Mouse (Mus musculus) heart, adult 2 months (tissue): Measurements from ENCODE around the gene Nav3. TPM values are rescaled to one million over a fixed set of nuclear protein-coding genes. Genes with fewer than 3 reads are reported as not detected.

Experiments used
- DNase-seq, 2 experiments: peaks; one replicate each; pipeline ENCODE4 v3.0.0; 2021
- H3K27ac ChIP-seq: fragments of 200-600 bp; 2 replicates; pipeline ENCODE4 v1.8.1; 2022
- H3K27me3 ChIP-seq: fragments of 200-500 bp; 2 replicates; pipeline ENCODE4 v1.6.1; 2012; ENCODE audit warnings: mild to moderate bottlenecking, low read length, inconsistent platforms, mixed read lengths; ENCODE audit not compliant: control insufficient read depth, insufficient read depth
- H3K36me3 ChIP-seq: fragments of 200-500 bp; 2 replicates; pipeline ENCODE4 v1.6.1; 2012; ENCODE audit warnings: low read length, inconsistent platforms; ENCODE audit not compliant: control insufficient read depth, insufficient read depth
- H3K4me1 ChIP-seq: fragments of 200-500 bp; 2 replicates; pipeline ENCODE4 v1.6.1; 2011; ENCODE audit warnings: low read length; ENCODE audit not compliant: control insufficient read depth, insufficient read depth
- H3K4me3 ChIP-seq: fragments of 200-600 bp; 2 replicates; pipeline ENCODE4 v1.8.1; 2022
- H3K79me2 ChIP-seq: fragments of 200-500 bp; replicated peaks from 2 replicates; pipeline ENCODE4 v1.6.1; 2012; ENCODE audit warnings: mild to moderate bottlenecking, inconsistent platforms, low read length, moderate library complexity, mixed read lengths; ENCODE audit not compliant: control insufficient read depth, insufficient read depth
- H3K9ac ChIP-seq: fragments of 200-500 bp; 2 replicates; pipeline ENCODE4 v1.6.1; 2012; ENCODE audit warnings: low read depth, mild to moderate bottlenecking, control low read depth, inconsistent platforms, low read length, mixed read lengths
- CTCF ChIP-seq: fragments of 200-600 bp; IDR thresholded peaks from 2 replicates; pipeline ENCODE4 v1.8.1; 2022; ENCODE audit warnings: antibody characterized with exemption, mild to moderate bottlenecking, moderate library complexity
- EP300 ChIP-seq: fragments of 200-500 bp; IDR thresholded peaks from 2 replicates; pipeline ENCODE4 v1.6.1; 2011; ENCODE audit warnings: low read depth, low read length, control low read depth; ENCODE audit not compliant: insufficient read depth
- POLR2A ChIP-seq: fragments of 200-500 bp; IDR thresholded peaks from 2 replicates; pipeline ENCODE4 v1.6.1; 2011; ENCODE audit warnings: mild to moderate bottlenecking, low read depth, low read length, control low read depth; ENCODE audit not compliant: insufficient read depth
- WGBS: fragments of 180-500 bp; shearing (Covaris S2); methylation state at CpG from one replicate; pipeline ENCODE4 v1.1.7; 2018; 5-methylcytosine and 5-hydroxymethylcytosine counted together
- intact Hi-C: fragments of 180-260 bp; cut with DNase I; formaldehyde crosslinking; loops from one replicate; pipeline ENCODE4 v1.15.1; 2025
- polyA plus RNA-seq: library from polyadenylated mRNA; depleted of rRNA; stranded (reverse); fragments of >200 nt; gene quantifications from 2 replicates; pipeline ENCODE4 v1.2.3, GENCODE M21; 2012
- total RNA-seq, 2 experiments: library from RNA; stranded (reverse); gene quantifications; 2 replicates each; pipeline ENCODE4 v1.2.3; 2021

The Nav3 gene
- total and polyA plus RNA-seq, 3 experiments: 1.1 to 3.6 (median 2.0) TPM

DNA sequence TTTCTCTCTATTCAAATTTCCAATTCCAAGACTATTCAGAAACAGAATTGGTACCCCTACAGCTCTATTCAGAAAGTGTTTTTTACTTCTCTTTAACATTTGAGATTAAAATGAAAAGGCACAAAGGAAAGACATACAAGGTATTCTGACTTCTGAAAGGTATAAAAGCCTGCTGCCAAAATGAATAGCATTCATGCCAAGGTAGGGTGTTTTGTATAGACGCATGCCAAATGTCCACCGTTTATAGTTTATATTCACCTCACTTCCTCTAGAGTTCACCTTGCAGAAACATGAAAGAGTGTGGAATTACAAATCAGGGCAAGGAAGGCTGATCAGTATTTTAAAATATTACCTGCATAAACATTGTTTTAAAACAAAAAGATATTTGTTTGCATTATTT, 737.2 kb downstream of the Nav3 start:
- Histone ChIP-seq H3K4me3 (no peak overlapping the region), H3K4me1 (no peaks in the 10 kb centered on the region), H3K79me2 (no peaks in the 10 kb centered on the region), H3K36me3 (no peaks in the 10 kb centered on the region), H3K9ac (no peak overlapping the region), H3K27me3 (no peaks in the 10 kb centered on the region), H3K27ac (no peak overlapping the region)
- no peak for DNase-seq
- WGBS: 82% methylated on average over 2 of the region's 2 CpGs
- intact Hi-C loops: no loop called here
- TF ChIP-seq POLR2A (no peak), EP300 (no peak), CTCF (no peak)

DNA sequence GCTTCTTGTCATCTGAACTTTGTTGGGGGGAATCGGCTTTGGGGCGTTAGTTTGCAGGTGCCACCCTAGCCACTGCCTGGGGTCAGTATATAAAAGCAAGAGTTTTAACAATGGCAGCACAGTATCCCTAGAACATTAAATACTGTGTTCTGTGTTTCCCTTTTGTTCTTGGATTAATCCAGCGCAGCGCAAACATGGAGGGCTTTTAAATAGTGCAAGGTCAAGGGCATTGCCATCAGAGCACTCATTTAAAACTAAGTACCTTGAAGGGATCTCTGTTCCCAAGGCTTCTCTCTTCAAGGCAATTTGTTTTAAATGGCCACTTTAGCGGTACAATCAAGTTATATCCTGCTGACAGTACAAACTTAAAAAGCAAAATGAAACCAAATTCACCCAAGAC, 737.6 kb downstream of the Nav3 start:
- no peak overlapping the region for H3K4me3 ChIP-seq

DNA sequence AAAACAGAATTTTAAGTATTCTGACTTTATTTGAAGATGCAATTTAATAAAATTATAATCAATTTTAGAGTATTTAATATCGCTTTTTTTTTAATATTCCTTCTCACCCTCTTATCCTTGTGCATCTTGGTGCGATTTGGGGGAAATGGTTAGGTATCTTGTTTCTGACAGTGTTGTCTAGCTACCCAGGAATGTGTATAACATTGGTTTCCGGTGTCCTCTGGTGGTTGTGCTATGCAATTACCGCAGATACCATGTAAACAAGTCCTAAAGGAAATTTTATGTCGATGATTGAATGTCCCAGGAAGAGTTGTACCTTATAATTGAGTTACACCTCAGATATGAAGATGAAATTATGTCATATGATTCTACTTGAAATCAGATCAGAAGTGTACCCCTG, 743.0 kb downstream of the Nav3 start:
- H3K4me3 ChIP-seq: no peak overlapping the region
- no peak for DNase-seq
- no peaks in the 10 kb centered on the region for H3K79me2 ChIP-seq
- intact Hi-C loops: no loop called here
- H3K27me3 ChIP-seq: no peaks in the 10 kb centered on the region
- TF ChIP-seq POLR2A (no peak), EP300 (no peak), CTCF (peak; percentile 59)
- WGBS: 44% methylated on average over 5 of the region's 5 CpGs
- H3K9ac ChIP-seq: no peak overlapping the region
- no peak overlapping the region for H3K27ac ChIP-seq
- H3K4me1 ChIP-seq: no peaks in the 10 kb centered on the region
- H3K36me3 ChIP-seq: no peaks in the 10 kb centered on the region

More for the DNA sequence above, 737.6 kb downstream of the Nav3 start:
- H3K79me2 ChIP-seq: no peaks in the 10 kb centered on the region
- no peaks in the 10 kb centered on the region for H3K4me1 ChIP-seq
- WGBS: 90% methylated on average over 5 of the region's 5 CpGs
- no peaks in the 10 kb centered on the region for H3K27me3 ChIP-seq
- H3K36me3 ChIP-seq: no peaks in the 10 kb centered on the region
- intact Hi-C loops: no loop called here
- H3K9ac ChIP-seq: no peak overlapping the region
- no peak for DNase-seq
- TF ChIP-seq POLR2A (no peak), EP300 (no peak), CTCF (no peak)
- no peak overlapping the region for H3K27ac ChIP-seq

DNA sequence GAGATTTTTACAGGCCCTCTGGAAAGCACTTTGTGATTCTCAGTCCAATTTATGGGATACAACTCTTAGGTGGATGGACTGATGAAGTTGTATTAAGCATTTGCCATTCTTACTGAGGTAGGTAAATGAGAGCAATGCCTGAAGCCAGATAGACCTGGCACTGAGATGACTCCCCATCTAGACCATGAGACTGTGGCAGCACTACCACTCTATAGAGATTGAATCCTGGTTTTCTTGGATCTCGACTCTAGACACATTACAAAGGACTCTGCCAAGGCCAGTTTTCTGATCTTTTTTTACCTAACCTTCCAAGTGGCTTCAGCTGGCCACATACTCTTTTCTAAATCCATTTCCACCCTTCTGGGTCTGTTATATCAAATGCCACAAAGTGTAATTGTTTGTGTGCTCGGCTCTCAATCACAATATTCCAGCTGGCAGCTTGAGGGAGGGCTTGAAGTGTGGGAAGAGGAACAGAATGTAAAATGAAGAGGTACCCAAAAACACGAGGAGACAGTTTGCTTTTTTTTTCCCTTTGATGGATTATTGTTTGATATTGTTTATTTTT, 756.2 kb downstream of the Nav3 start:
- H3K36me3 ChIP-seq: no peaks in the 10 kb centered on the region
- WGBS: 68% methylated on average over 3 of the region's 3 CpGs
- no peak overlapping the region for H3K9ac ChIP-seq
- no peak overlapping the region for H3K27ac ChIP-seq
- H3K4me3 ChIP-seq: no peak overlapping the region
- DNase-seq: no peak
- no peaks in the 10 kb centered on the region for H3K4me1 ChIP-seq
- H3K79me2 ChIP-seq: no peaks in the 10 kb centered on the region
- intact Hi-C loops: no loop called here
- no peak for TF ChIP-seq POLR2A
- TF ChIP-seq CTCF: no peak
- TF ChIP-seq EP300: no peak
- H3K27me3 ChIP-seq: no peaks in the 10 kb centered on the region

DNA sequence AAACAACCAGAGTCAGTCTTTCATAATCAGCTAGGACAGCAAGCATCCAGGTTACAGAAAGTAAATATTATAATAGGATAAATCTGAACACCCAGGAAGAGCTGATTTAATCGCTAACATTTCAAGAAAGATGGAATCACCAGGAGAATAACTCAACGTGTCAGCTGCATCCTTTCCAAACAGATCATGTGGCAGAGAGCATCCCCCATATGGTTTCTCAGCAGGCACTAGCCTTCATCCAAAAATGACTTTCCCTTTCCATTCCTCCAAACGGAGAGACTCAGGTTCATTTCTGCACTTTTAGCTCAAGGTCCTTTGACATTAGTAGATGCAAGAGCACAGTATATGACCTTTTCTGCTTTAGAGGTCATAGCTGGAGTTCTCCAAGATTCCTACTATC, 765.4 kb downstream of the Nav3 start:
- WGBS: 74% methylated on average over 3 of the region's 3 CpGs
- DNase-seq: no peak
- intact Hi-C loops: no loop called here
- H3K27me3 ChIP-seq: no peaks in the 10 kb centered on the region
- no peaks in the 10 kb centered on the region for H3K4me1 ChIP-seq
- no peak overlapping the region for H3K9ac ChIP-seq
- H3K27ac ChIP-seq: no peak overlapping the region
- no peaks in the 10 kb centered on the region for H3K79me2 ChIP-seq
- no peak overlapping the region for H3K4me3 ChIP-seq
- no peaks in the 10 kb centered on the region for H3K36me3 ChIP-seq
- TF ChIP-seq POLR2A (no peak), EP300 (no peak), CTCF (no peak)

DNA sequence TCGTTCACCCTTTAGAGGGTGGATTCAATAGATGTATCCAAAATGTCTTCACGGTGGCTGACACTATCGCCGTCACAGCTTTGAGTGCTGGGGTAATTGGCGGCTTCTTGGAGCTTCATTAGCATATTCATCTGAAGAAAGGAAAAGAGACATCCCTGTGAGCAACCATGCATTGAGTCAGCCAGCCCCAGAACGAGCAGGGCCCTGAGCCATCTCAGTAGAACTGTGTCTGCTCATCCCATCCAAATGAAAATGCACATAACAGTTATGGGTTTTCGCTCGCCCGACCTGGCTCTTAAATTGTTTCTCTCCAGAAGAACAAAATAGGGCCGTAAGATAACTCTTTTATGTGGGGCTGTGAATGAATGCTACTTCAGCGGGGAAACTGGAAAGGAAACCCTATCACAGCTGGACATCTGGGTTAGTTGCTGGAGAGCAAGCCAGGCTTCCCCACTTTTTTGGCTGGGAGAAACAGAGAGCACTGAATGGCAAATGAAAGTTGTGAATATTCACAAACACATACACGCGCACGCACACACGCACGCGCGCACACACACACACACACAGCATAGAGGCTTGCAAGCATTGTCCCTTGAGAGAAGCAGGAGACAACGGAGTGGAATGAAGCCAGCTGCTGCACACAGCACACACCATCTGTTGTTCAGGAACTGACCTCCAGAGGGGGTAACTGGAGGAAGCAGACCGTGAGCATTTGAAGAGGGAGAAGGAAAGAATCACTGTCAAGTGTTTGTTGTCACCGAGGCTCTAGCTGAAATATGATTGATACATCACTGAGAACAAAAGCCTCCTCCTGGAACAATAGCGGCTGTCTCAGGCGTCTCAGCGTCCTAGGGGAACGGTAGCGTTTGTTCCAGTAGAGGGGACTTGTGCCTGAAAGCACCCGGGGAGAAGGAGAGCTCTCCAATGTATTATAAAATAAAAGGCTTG, 771.6 kb downstream of the Nav3 start:
- TF ChIP-seq CTCF (peak; percentile 60), EP300 (no peak)
- Histone ChIP-seq H3K79me2 (no peaks in the 10 kb centered on the region), H3K4me3 (no peak overlapping the region), H3K9ac (no peak overlapping the region), H3K27ac (no peak overlapping the region), H3K36me3 (no peaks in the 10 kb centered on the region), H3K4me1 (no peaks in the 10 kb centered on the region), H3K27me3 (no peaks in the 10 kb centered on the region)
- intact Hi-C loops: no loop called here
- 37% methylated on average over 27 of the region's 27 CpGs for WGBS
- peak; percentile 25 to 33 for DNase-seq
